Mouse (Mus musculus): ENCODE data around the gene Foxp2.

The Foxp2 gene

GRCm38 (mm10) chr6:14901183-14901970, at the start of gene Foxp2:
Gene Foxp2, plus strand, starts transcription at chr6:14901349.
- peak; percentile 32 for DNase-seq

GRCm38 (mm10) chr6:14885199-14885598, 15.9 kb upstream of the Foxp2 start:
- DNase-seq = no peak

GRCm38 (mm10) chr6:14897028-14897427, 4.1 kb upstream of the Foxp2 start:
- no peak for DNase-seq

- peak; percentile 6 for DNase-seq
These were observed 2.9 kb upstream of the Foxp2 start for GRCm38 (mm10) chr6:14898096-14898855.

GRCm38 (mm10) chr6:14899021-14899610, 2.0 kb upstream of the Foxp2 start:
- DNase-seq = no peak

- DNase-seq = peak; percentile 10
These were observed 1.1 kb upstream of the Foxp2 start for GRCm38 (mm10) chr6:14899936-14900578.

GRCm38 (mm10) chr6:14900579-14901021, 549 bp upstream of the Foxp2 start:
- DNase-seq = peak; percentile 59

GRCm38 (mm10) chr6:14901971-14902670, 972 bp downstream of the Foxp2 start:
- no peak for DNase-seq

GRCm38 (mm10) chr6:14903271-14903965, 2.3 kb downstream of the Foxp2 start:
- no peak for DNase-seq

- no peak for DNase-seq
These were observed 13.9 kb downstream of the Foxp2 start for GRCm38 (mm10) chr6:14915066-14915465.

GRCm38 (mm10) chr6:14922704-14923103, 21.6 kb downstream of the Foxp2 start:
- no peak for DNase-seq

- DNase-seq = no peak
These were observed 23.9 kb downstream of the Foxp2 start for GRCm38 (mm10) chr6:14924976-14925489.

- DNase-seq = no peak
These were observed 49.9 kb downstream of the Foxp2 start for GRCm38 (mm10) chr6:14951060-14951459.

- no peak for DNase-seq
These were observed 51.6 kb downstream of the Foxp2 start for GRCm38 (mm10) chr6:14952731-14953130.

- no peak for DNase-seq
These were observed 75.9 kb downstream of the Foxp2 start for GRCm38 (mm10) chr6:14977042-14977441.

- DNase-seq = no peak
These were observed 77.1 kb downstream of the Foxp2 start for GRCm38 (mm10) chr6:14978201-14978600.

GRCm38 (mm10) chr6:15008113-15008512, 107.0 kb downstream of the Foxp2 start:
- DNase-seq = no peak

GRCm38 (mm10) chr6:15028488-15028887, 127.3 kb downstream of the Foxp2 start:
- no peak for DNase-seq

- peak; percentile 34 for DNase-seq
These were observed 128.4 kb downstream of the Foxp2 start for GRCm38 (mm10) chr6:15029446-15030125.

GRCm38 (mm10) chr6:15063246-15063645, 162.1 kb downstream of the Foxp2 start:
- DNase-seq = no peak

- no peak for DNase-seq
These were observed 200.4 kb downstream of the Foxp2 start for GRCm38 (mm10) chr6:15101548-15101947.

Data from liver (tissue).